Mouse (Mus musculus): ENCODE data around the gene Mcrip2.

- TF ChIP-seq POLR2A (IDR thresholded peaks at IDR 0.05; ENCODE audit: extremely low read depth, insufficient read depth, low read length) (no peak), CTCF (IDR thresholded peaks at IDR 0.05; ENCODE audit: extremely low read depth, insufficient read depth, low read length) (no peak)
Observed at GRCm38 (mm10) chr17:25860229-25860628, 8.3 kb downstream of the Mcrip2 start.

All from cortical plate, adult 2 months (tissue).